Mouse (Mus musculus) splenic B cell, adult 2 months (primary cell): ENCODE data around the gene Stx17.

ENCODE experiments used
- DNase-seq: peaks from one replicate; pipeline ENCODE4 v3.0.0-alpha.2; 2011; ENCODE audit warnings: low read depth, low spot score
- H3K27me3 ChIP-seq: 2 replicates; pipeline ENCODE4 v1.6.1; 2012; ENCODE audit warnings: mild to moderate bottlenecking, low read length, moderate library complexity, mixed read lengths; ENCODE audit not compliant: control insufficient read depth, poor library complexity, insufficient read depth, severe bottlenecking
- H3K36me3 ChIP-seq: 2 replicates; pipeline ENCODE4 v1.6.1; 2012; ENCODE audit warnings: mild to moderate bottlenecking, low read length, moderate library complexity, mixed read lengths; ENCODE audit not compliant: control insufficient read depth, poor library complexity, insufficient read depth, severe bottlenecking

Stx17 gene

DNA sequence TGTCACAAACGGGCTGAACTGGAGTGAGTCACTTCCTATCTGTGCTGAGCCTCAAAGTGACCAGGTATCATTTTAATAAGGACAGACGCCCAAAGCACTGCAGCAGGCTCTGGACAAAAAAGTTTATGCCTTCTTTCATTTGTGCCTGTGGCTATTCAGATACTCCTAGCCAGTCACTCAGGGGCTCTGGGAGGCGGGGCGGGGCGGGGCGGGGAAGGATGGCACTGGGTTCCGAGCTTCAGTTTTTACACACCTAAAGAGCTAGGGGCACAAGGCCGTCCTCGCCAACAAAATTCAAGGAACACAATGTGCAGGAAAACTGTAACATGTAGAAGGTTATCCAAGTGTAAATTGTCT is 321 bp upstream of the Stx17 start:
- Histone ChIP-seq H3K27me3 (no peaks in the 10 kb centered on the region), H3K36me3 (no peaks in the 10 kb centered on the region)
- DNase-seq: no peak

DNA sequence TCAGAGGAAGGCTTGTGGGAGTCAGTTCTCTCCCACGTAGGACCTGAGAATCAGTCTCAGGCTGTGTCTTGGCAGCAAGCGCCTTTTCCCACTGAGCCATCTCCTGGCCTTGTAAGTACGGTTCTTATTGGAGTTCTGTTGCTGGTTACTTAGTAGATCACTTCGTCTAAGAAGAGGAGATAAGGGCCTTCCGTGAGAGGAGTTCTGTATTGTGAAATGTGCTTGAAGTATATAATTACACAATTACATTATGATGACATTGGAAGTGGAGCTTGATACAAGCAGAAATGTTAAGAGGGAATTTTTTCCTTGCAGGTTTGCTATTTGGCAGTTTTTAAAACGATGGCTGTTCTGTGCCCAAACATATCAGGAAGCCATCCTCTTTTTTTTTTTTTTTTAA is 5.6 kb downstream of the Stx17 start:
- Histone ChIP-seq H3K36me3 (0 out of 2 replicates have a peak, but pooled peaks cover 2% of the 10 kb centered on the region), H3K27me3 (no peaks in the 10 kb centered on the region)
- DNase-seq: no peak

DNA sequence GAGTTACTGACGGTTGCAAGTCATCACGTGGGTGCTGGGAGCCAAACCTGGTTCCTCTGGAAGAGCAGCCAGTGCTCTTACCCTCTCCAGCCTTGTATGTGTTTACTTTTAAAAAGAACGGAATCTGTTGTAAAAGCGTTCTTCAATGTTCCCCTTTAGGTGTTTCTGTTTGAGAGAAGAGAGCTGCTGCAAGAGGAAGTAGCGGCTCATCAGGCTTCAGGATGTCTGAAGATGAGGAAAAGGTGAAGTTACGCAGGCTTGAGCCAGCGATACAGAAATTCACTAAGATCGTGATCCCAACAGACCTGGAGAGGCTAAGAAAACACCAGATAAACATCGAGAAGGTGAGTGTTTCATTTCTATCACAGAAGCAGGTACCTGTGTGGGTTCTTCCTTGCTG is 6.9 kb downstream of the Stx17 start:
- no peak for DNase-seq
- Histone ChIP-seq H3K36me3 (peaks cover 5% of the 10 kb centered on the region; the same call in 1 of the 2 replicates), H3K27me3 (no peaks in the 10 kb centered on the region)

DNA sequence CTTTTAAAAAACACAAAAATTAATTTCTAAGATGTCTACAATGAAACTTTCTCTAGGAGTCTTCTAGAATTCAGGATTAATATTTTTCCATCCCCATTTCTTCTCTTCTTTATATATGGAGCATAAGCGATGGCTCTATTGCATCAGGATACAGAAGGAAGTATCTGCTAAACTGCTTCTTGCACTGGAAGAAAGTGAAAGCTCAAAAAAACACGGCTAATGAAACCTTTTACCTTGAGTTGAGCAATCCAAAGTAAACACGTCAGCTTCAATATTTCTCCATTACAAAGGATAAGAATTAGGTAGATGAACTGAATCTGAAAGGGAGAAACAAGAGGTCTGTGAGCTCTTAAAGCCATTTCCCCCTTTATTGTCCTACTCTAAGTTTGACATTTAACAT is 8.0 kb downstream of the Stx17 start:
- DNase-seq: no peak
- Histone ChIP-seq H3K27me3 (no peaks in the 10 kb centered on the region), H3K36me3 (peaks cover 5% of the 10 kb centered on the region; the same call in 1 of the 2 replicates)

DNA sequence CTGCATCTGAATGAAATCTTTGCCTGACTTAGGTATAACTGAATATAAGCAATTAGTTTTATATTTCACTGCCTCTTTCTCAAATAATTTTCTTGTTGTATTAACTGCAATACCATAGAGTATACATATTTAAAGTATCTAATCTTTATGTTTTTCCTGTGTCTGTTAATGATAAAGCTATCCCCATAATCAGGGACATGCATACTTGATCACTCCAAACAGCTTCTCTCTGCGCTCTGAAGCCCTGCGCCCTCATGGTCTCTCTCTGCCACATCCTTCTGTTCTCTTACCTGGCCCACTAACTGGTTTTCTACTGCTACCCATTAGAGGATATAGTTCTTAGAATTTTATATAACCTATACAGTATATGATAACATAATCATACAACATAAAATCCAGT is 24.8 kb downstream of the Stx17 start:
- Histone ChIP-seq H3K36me3 (no peaks in the 10 kb centered on the region), H3K27me3 (no peaks in the 10 kb centered on the region)
- DNase-seq: no peak

- Histone ChIP-seq H3K27me3 (no peaks in the 10 kb centered on the region), H3K36me3 (peaks cover 2% of the 10 kb centered on the region; the same call in 1 of the 2 replicates)
- no peak for DNase-seq
Measured at GRCm38 (mm10) chr4:48153229-48153628, 28.5 kb downstream of the Stx17 start.

GRCm38 (mm10) chr4:48155864-48156263 is 31.1 kb downstream of the Stx17 start:
- no peak for DNase-seq

DNA sequence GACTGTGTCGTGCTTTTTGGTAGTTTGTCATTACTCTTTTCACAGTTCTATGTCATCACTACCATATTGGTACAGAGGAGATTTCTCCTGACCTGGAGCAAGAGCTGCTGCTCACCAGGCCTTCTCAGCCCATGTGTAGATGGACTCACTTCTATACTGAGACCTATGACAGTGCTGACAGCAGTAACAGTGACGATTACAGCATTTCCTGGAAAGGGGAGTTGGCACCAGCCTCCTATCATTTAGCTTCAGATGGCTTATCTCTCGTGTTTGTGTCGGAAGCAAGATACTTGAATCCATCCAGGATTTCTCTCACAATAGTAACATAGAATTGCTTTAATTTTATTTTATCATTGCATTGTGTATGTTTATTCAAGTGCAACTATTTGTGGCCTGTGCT is 35.7 kb downstream of the Stx17 start:
- H3K27me3 ChIP-seq: no peaks in the 10 kb centered on the region
- no peak for DNase-seq
- peaks cover 2% of the 10 kb centered on the region for H3K36me3 ChIP-seq

More at GRCm38 (mm10) chr4:48155864-48156263, 31.1 kb downstream of the Stx17 start:
- H3K27me3 ChIP-seq: no peaks in the 10 kb centered on the region
- H3K36me3 ChIP-seq: peaks cover 2% of the 10 kb centered on the region

- H3K36me3 ChIP-seq: peaks cover 5% of the 10 kb centered on the region; the same call in 1 of the 2 replicates
- no peak for DNase-seq
- H3K27me3 ChIP-seq: no peaks in the 10 kb centered on the region
Measured at GRCm38 (mm10) chr4:48163851-48164250, 39.1 kb downstream of the Stx17 start.

GRCm38 (mm10) chr4:48175666-48176065 is 51.0 kb downstream of the Stx17 start:
- DNase-seq: no peak
- H3K36me3 ChIP-seq: no peaks in the 10 kb centered on the region
- no peaks in the 10 kb centered on the region for H3K27me3 ChIP-seq

GRCm38 (mm10) chr4:48180922-48181321 is 56.2 kb downstream of the Stx17 start:
- no peaks in the 10 kb centered on the region for H3K27me3 ChIP-seq
- DNase-seq: no peak

DNA sequence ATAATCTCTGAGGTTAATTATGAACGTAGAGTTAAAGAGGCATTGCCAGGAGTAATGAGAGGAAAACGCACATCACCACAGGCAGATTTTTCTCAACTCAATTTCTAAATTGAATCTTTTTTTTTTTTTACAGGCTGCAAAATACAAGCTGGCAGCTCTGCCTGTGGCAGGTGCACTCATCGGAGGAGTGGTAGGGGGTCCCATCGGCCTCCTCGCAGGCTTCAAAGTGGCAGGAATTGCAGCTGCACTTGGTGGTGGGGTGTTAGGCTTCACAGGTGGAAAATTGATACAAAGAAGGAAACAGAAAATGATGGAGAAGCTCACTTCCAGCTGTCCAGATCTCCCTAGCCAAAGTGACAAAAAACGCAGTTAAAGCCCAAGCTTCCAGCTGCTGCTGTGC is 56.7 kb downstream of the Stx17 start:
- Histone ChIP-seq H3K27me3 (no peaks in the 10 kb centered on the region), H3K36me3 (peaks cover 6% of the 10 kb centered on the region; the same call in 1 of the 2 replicates)
- no peak for DNase-seq

More at GRCm38 (mm10) chr4:48180922-48181321, 56.2 kb downstream of the Stx17 start:
- H3K36me3 ChIP-seq: peaks cover 6% of the 10 kb centered on the region; the same call in 1 of the 2 replicates

- DNase-seq: no peak
- H3K27me3 ChIP-seq: no peaks in the 10 kb centered on the region
- peaks cover 6% of the 10 kb centered on the region; the same call in 1 of the 2 replicates for H3K36me3 ChIP-seq
Measured at GRCm38 (mm10) chr4:48182115-48182806, 57.5 kb downstream of the Stx17 start.

- peak; percentile 43 for DNase-seq
- Histone ChIP-seq H3K27me3 (no peaks in the 10 kb centered on the region), H3K36me3 (no peaks in the 10 kb centered on the region; the same call in 1 of the 2 replicates)
Measured at GRCm38 (mm10) chr4:48197925-48198324, 73.2 kb downstream of the Stx17 start.

GRCm38 (mm10) chr4:48198447-48198846 is 73.7 kb downstream of the Stx17 start:
- H3K27me3 ChIP-seq: no peaks in the 10 kb centered on the region
- no peak for DNase-seq
- peaks cover 2% of the 10 kb centered on the region; the same call in 1 of the 2 replicates for H3K36me3 ChIP-seq

DNA sequence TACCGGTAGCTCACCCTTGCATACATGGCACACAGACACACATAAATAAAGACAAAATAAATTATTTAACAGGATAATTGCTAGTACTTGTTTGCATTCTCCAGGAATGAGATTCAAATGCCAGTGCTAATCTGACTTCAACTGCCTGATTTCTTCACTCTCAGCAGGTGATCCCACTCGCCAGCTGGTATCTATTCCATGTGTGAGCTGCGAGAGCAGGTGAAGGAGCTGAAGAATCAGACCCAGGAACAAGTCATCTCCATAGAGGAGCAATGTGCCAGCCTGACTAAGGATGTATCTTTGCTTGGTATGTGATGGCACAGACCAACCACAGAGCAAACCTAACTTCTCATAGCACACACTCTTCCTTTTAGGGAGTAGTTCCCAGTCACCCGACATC is 78.8 kb downstream of the Stx17 start:
- Histone ChIP-seq H3K27me3 (no peaks in the 10 kb centered on the region), H3K36me3 (peaks cover 11% of the 10 kb centered on the region; the same call in 1 of the 2 replicates)
- DNase-seq: no peak
